Mouse (Mus musculus) ES-E14 (cell line): ENCODE data around the gene Ccdc177.

Experiments used
- CHD2 ChIP-seq: IDR thresholded peaks from 2 replicates; pipeline ENCODE4 v1.6.1; 2014; ENCODE audit warnings: mild to moderate bottlenecking, low read depth, low read length, inconsistent platforms
- HCFC1 ChIP-seq: IDR thresholded peaks from 2 replicates; pipeline ENCODE4 v1.6.1; 2012; ENCODE audit warnings: low read length, inconsistent platforms, borderline replicate concordance; ENCODE audit not compliant: insufficient read depth
- MAFK ChIP-seq: IDR thresholded peaks from 2 replicates; pipeline ENCODE4 v1.6.1; 2014; ENCODE audit warnings: mild to moderate bottlenecking, low read depth, low read length, inconsistent platforms; ENCODE audit not compliant: insufficient read depth
- ZC3H11A ChIP-seq: IDR thresholded peaks from 2 replicates; pipeline ENCODE4 v1.6.1; 2012; ENCODE audit warnings: low read depth, mild to moderate bottlenecking, inconsistent platforms, low read length, borderline replicate concordance
- ZNF384 ChIP-seq: IDR thresholded peaks from 2 replicates; pipeline ENCODE4 v1.6.1; 2012; ENCODE audit warnings: low read depth, low read length, inconsistent platforms

DNA sequence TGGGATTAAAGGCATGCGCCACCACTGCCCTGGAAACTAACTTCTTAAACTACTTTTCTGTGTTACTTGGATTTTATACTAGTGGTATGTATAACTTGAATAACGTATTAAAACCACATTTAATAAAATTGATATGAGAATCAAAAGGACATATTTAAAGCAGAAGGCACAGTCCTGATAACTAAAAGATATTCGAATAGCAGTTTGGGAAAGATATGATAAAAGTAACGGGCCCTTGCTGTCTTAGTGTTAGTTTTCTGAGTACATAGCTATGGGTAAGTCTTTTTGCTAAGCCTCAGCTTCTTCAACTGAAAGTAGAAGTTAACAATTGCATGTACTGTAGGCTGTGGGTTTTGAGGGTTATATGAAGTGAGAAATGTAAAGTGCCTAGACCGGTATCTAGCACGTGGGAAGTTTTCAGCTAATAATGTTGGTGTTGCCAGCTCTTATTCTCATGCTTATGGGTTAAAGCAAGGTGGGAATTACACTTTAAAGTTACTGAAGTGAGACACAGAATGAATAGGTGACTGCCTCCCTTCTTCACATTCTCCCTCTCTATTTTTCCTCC, 44.5 kb upstream of the Ccdc177 start:
- no peak for TF ChIP-seq ZNF384
- no peak for TF ChIP-seq CHD2
- no peak for TF ChIP-seq MAFK
- no peak for TF ChIP-seq HCFC1
- TF ChIP-seq ZC3H11A: no peak
